Mouse (Mus musculus): Measurements from ENCODE around the gene Btbd35f12.
A peak's percentile ranks its signal among the peaks of the same experiment; 100 is the strongest.
"Not testable (repeated sequence)": the region's sequence is repeated elsewhere in the genome, so short reads cannot be mapped to it uniquely, and the experiment has no call there.

Gene Btbd35f12

GRCm38 (mm10) chrX:33313079-33313478 lies at the start of gene Btbd35f12:
TSS of gene Btbd35f12 (plus strand) at chrX:33313379.
- DNase-seq: not testable (repeated sequence)

DNA sequence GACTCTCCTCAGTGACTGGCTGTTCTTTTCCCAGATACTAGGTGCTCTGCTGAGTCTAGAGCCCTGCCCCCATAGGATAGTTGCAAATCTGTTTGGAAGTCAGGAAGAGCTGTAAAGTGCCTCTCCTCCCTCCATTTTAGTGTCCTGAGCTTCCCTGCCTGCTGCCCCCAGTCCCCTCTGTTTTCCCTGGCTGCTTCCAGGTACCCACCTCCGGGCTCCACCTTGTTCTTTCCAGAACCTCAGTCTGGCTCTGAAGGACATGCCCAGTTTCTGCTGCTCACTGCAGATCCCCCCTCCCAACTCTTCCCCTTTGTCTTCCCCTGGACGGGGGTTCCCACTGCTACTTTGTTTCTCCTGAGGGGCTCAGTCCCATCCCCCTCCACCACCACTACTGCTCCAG lies 40.1 kb downstream of the Btbd35f12 start:
- DNase-seq: peak in 1 of 2 experiments; percentile 19
